In the genomic region with DNA sequence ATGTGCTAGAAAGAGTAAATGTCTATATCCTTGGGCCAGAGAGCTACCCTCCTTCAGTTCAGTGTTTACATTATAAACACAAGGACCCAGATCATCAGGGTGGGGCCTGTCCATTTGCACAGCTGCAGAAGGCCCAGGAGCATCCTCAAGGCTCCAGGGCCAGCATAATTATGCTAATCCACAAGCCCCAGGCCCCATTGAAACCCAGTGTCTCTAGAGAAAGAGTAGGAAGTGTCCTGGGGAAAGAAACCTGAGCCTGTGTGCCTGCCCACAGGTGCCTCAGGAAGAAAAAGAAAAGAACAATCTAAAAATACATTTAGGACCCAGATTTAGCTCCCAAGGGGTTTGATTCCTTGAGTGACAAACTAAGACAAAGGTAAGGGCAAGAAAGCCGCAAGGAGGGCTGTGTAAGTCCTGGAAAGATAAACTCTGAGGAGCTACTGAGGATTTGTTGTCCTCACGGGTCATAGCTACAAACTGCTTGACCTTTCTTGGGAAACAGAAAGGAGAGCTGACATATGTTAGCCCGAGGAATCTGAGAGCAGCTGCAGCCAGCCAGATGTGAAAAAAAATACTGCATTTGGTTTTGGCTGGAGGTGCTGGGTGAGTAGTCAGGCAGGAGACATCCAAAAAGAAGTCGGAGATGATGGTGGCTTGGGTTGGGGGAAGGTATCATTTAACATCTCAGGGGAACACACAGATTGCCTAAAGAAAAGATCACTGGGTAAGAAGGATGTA, we compare ENCODE assay signal across 10 mouse cellular contexts. TPM values are rescaled to one million over a fixed set of nuclear protein-coding genes. Genes with fewer than 3 reads are reported as not detected.
DNase-seq lines count a peak whose midpoint lies in the region; ATAC-seq and TF ChIP-seq lines count a peak whose summit lies in the region.
"Had no signal": no experiment of that assay in that cellular context is flagged by ENCODE, and none has a peak within 500 bp of the region (broad histone marks: within the 10 kb centered on the region; RNA-seq: fewer than 3 reads in every experiment).

No protein-coding gene starts in this region.

- no peak for DNase-seq in heart, adult 8-10 months (ENCODE audit: low spot score)
- DNase-seq in embryo, embryonic 11 days: peak; percentile 48
- no peak for DNase-seq in midbrain, postnatal 0 days (ENCODE audit: low spot score)
- DNase-seq in layer of hippocampus, adult 2 months (ENCODE audit: low spot score in 2 of 2): no peak
- no peak for DNase-seq in adrenal gland, postnatal 25 days
- no peak for DNase-seq in right cerebral cortex, adult 18-20 months
- DNase-seq: cerebellum, postnatal 25 days had no signal

- ATAC-seq in heart, embryonic 15.5 days (replicated peaks; ENCODE audit: insufficient number of reproducible peaks, insufficient read depth, low FRiP score, low read depth): no peak
- no peak for ATAC-seq in hindbrain, embryonic 16.5 days
- ATAC-seq in midbrain, postnatal 0 days (ENCODE audit: low FRiP score): no peak

- 0 out of 2 replicates have a peak overlapping the region, but pooled peaks have one; percentile 7 for H3K27ac ChIP-seq in heart, embryonic 15.5 days
- H3K27ac ChIP-seq in hindbrain, embryonic 16.5 days (ENCODE audit: low read depth, low read length): no peak overlapping the region
- no peak overlapping the region for H3K27ac ChIP-seq in midbrain, postnatal 0 days (ENCODE audit: low read depth, low read length)
- no peak overlapping the region for H3K27ac ChIP-seq in layer of hippocampus, adult 2 months

- 14% methylated on average over 4 of the region's 4 CpGs for WGBS in heart, embryonic 15.5 days
- WGBS in hindbrain, embryonic 16.5 days: 18% methylated on average over 4 of the region's 4 CpGs
- 15% methylated on average over 4 of the region's 4 CpGs for WGBS in midbrain, postnatal 0 days

- H3K9me3 ChIP-seq in heart, embryonic 15.5 days (replicated peaks): no peaks in the 10 kb centered on the region
- H3K9me3 ChIP-seq in hindbrain, embryonic 16.5 days (ENCODE audit: control insufficient read depth, low read length): no peaks in the 10 kb centered on the region
- H3K9me3 ChIP-seq in midbrain, postnatal 0 days (ENCODE audit: low read length): no peaks in the 10 kb centered on the region

- H3K27me3 ChIP-seq in heart, embryonic 15.5 days: no peaks in the 10 kb centered on the region
- H3K27me3 ChIP-seq in hindbrain, embryonic 16.5 days (replicated peaks; ENCODE audit: control insufficient read depth, insufficient read depth, low read length): no peaks in the 10 kb centered on the region
- no peaks in the 10 kb centered on the region for H3K27me3 ChIP-seq in midbrain, postnatal 0 days (ENCODE audit: insufficient read depth, low read length)
- H3K27me3 ChIP-seq: CH12.LX had no signal

- H3K4me2 ChIP-seq in heart, embryonic 15.5 days: peak overlapping the region; percentile 51
- peak overlapping the region; percentile 52 for H3K4me2 ChIP-seq in hindbrain, embryonic 16.5 days (ENCODE audit: low read length)
- peak overlapping the region; percentile 43 for H3K4me2 ChIP-seq in midbrain, postnatal 0 days (ENCODE audit: low read depth, low read length, poor library complexity, severe bottlenecking)

- H3K9ac ChIP-seq in heart, embryonic 15.5 days: no peak overlapping the region
- H3K9ac ChIP-seq in hindbrain, embryonic 16.5 days (ENCODE audit: low read depth, low read length): no peak overlapping the region
- no peak overlapping the region for H3K9ac ChIP-seq in midbrain, postnatal 0 days (replicated peaks; ENCODE audit: low read length, poor library complexity, severe bottlenecking)

- H3K36me3 ChIP-seq in heart, embryonic 15.5 days: no peaks in the 10 kb centered on the region
- H3K36me3 ChIP-seq in hindbrain, embryonic 16.5 days (ENCODE audit: control insufficient read depth, insufficient read depth, low read length): no peaks in the 10 kb centered on the region
- no peaks in the 10 kb centered on the region for H3K36me3 ChIP-seq in midbrain, postnatal 0 days (ENCODE audit: insufficient read depth, low read length)

- TF ChIP-seq CTCF in midbrain, postnatal 0 days (IDR thresholded peaks at IDR 0.05): no peak
- TF ChIP-seq CTCF in layer of hippocampus, adult 2 months (conservative IDR thresholded peaks at IDR 0.05): no peak

- H3K4me3 ChIP-seq in heart, embryonic 15.5 days: no peak overlapping the region
- no peak overlapping the region for H3K4me3 ChIP-seq in hindbrain, embryonic 16.5 days (ENCODE audit: low read length)
- H3K4me3 ChIP-seq in midbrain, postnatal 0 days (ENCODE audit: low read depth, low read length): peak overlapping the region; percentile 24; the same call in 1 of the 2 replicates
- no peak overlapping the region for H3K4me3 ChIP-seq in layer of hippocampus, adult 2 months

- peaks cover 10% of the 10 kb centered on the region for H3K4me1 ChIP-seq in heart, embryonic 15.5 days (replicated peaks)
- peaks cover 5% of the 10 kb centered on the region; the same call in 1 of the 2 replicates for H3K4me1 ChIP-seq in hindbrain, embryonic 16.5 days (ENCODE audit: control insufficient read depth, insufficient read depth, low read depth, low read length)
- peaks cover 2% of the 10 kb centered on the region; the same call in 1 of the 2 replicates for H3K4me1 ChIP-seq in midbrain, postnatal 0 days (ENCODE audit: insufficient read depth, low read length)

RNA-seq across cellular contexts. Expression of gene Enpp3, which starts 7.8 kb away (rescaled TPM):
- 3.8 and 4.3 TPM in 2 replicates for polyA plus RNA-seq in heart, embryonic 15.5 days (2015; fragmentation: Nextera tagmentation; extraction: Ambion mirVana)
- total RNA-seq in heart, adult 8-10 months (2022): 1 to 10 TPM; 1.6 to 3.5 (median 2.8) TPM
- polyA plus RNA-seq in hindbrain, embryonic 16.5 days (2015; fragmentation: Nextera tagmentation; extraction: Ambion mirVana): 3.0 and 3.5 TPM in 2 replicates
- total RNA-seq in midbrain, postnatal 0 days (2014; rRNA removed): 1.6 and 2.6 TPM in 2 replicates
- polyA plus RNA-seq in midbrain, postnatal 0 days (2015; fragmentation: Nextera tagmentation; extraction: Ambion mirVana): 1.2 and 1.7 TPM in 2 replicates
- under 1 TPM; 0.33 to 0.56 TPM for total RNA-seq in layer of hippocampus, adult 2 months (2021)
- 3.1 and 3.4 TPM in 2 replicates for total RNA-seq in adrenal gland, postnatal 25 days (2021)

RNA-seq across cellular contexts. Expression of gene Med23, which starts 35.0 kb away (rescaled TPM):
- 12.4 and 14.4 TPM in 2 replicates for polyA plus RNA-seq in heart, embryonic 15.5 days (2015; fragmentation: Nextera tagmentation; extraction: Ambion mirVana)
- total RNA-seq in heart, adult 8-10 months (2022): 10 to 100 TPM; 10.1 to 13.7 (median 12.7) TPM
- polyA plus RNA-seq in hindbrain, embryonic 16.5 days (2015; fragmentation: Nextera tagmentation; extraction: Ambion mirVana): 20.5 and 23.8 TPM in 2 replicates
- total RNA-seq in midbrain, postnatal 0 days (2014; rRNA removed): 40.3 and 55.0 TPM in 2 replicates
- polyA plus RNA-seq in midbrain, postnatal 0 days (2015; fragmentation: Nextera tagmentation; extraction: Ambion mirVana): 15.1 and 19.0 TPM in 2 replicates
- total RNA-seq in layer of hippocampus, adult 2 months (2021): 10 to 100 TPM; 32.6 to 36.6 TPM
- 28.1 and 34.1 TPM in 2 replicates for total RNA-seq in adrenal gland, postnatal 25 days (2021)
